Mouse (Mus musculus) embryonic facial prominence, embryonic 13.5 days (tissue): ENCODE data around the gene Evx2. TPM values are rescaled to one million over a fixed set of nuclear protein-coding genes. Genes with fewer than 3 reads are reported as not detected.
A peak's percentile ranks its signal among the peaks of the same experiment; 100 is the strongest.

ENCODE experiments used
- ATAC-seq: fragments of 200-750 bp; cut with Nextera tagmentation; 2 replicates; pipeline ENCODE4 v1.8.0; 2017; ENCODE audit warnings: low read depth; ENCODE audit not compliant: insufficient number of reproducible peaks, insufficient read depth, low FRiP score, low TSS enrichment
- H3K27ac ChIP-seq: fragments of 300-500 bp; sonication (generic); 2 replicates; pipeline ENCODE4 v1.5.1; 2015; ENCODE audit warnings: moderate library complexity, mild to moderate bottlenecking, inconsistent platforms
- H3K27me3 ChIP-seq: fragments of 300-500 bp; sonication (generic); 2 replicates; pipeline ENCODE4 v1.6.1; 2015; ENCODE audit warnings: mild to moderate bottlenecking, inconsistent platforms
- H3K36me3 ChIP-seq: fragments of 300-500 bp; sonication (generic); 2 replicates; pipeline ENCODE4 v1.6.1; 2015; ENCODE audit warnings: mild to moderate bottlenecking, inconsistent platforms
- H3K4me1 ChIP-seq: fragments of 300-500 bp; sonication (generic); 2 replicates; pipeline ENCODE4 v1.6.1; 2015; ENCODE audit warnings: inconsistent platforms
- H3K4me2 ChIP-seq: fragments of 300-500 bp; sonication (generic); 2 replicates; pipeline ENCODE4 v1.6.1; 2015; ENCODE audit warnings: moderate library complexity, mild to moderate bottlenecking, inconsistent platforms
- H3K4me3 ChIP-seq: fragments of 300-500 bp; sonication (generic); 2 replicates; pipeline ENCODE4 v1.5.1; 2015; ENCODE audit warnings: mild to moderate bottlenecking, inconsistent platforms
- H3K9ac ChIP-seq: fragments of 300-500 bp; sonication (generic); 2 replicates; pipeline ENCODE4 v1.6.1; 2015; ENCODE audit warnings: mild to moderate bottlenecking, inconsistent platforms
- H3K9me3 ChIP-seq: fragments of 300-500 bp; sonication (generic); 2 replicates; pipeline ENCODE4 v1.6.1; 2016; ENCODE audit warnings: inconsistent platforms
- WGBS: fragments of 180-500 bp; shearing (Covaris S2); methylation state at CpG from one replicate; pipeline ENCODE4 v1.1.7; 2015; ENCODE audit warnings: mixed read lengths; 5-methylcytosine and 5-hydroxymethylcytosine counted together
- microRNA-seq: library from miRNA; unstranded; fragments of <30 nt; microRNA quantifications from one replicate; pipeline ENCODE4, GENCODE M21; 2016
- polyA plus RNA-seq: library from polyadenylated mRNA; unstranded; fragments of >200 nt; fragmentation: Nextera tagmentation; extraction: Ambion mirVana; gene quantifications from 2 replicates; pipeline ENCODE4 v1.2.1, GENCODE M21; 2015

Evx2 gene
- polyA plus RNA-seq, 1 experiment from 2014 or later = not detected

DNA sequence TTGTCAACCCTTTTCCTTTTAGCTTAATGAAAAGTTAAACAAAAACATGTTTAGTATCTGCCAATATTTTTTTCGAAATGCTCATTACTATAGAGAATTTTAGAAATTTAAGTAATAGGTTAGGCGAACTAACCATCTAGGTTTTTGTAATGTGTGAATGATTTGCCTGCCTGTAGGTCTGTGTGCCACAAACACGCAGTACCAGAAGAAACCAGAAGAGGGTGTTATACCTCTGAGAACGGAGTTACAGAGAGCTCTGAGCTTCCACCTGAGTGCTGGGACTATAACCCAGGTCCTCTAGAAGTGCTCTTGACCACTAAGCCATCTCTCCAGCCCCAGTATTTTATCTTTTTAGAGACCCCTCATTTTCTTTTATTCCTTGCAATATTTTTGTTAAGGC lies 23.9 kb downstream of the Evx2 start:
- H3K9ac ChIP-seq = no peak overlapping the region
- ATAC-seq = no peak
- H3K4me2 ChIP-seq = no peak overlapping the region
- no peak overlapping the region for H3K27ac ChIP-seq
- H3K36me3 ChIP-seq = no peaks in the 10 kb centered on the region
- H3K27me3 ChIP-seq = peaks cover 10% of the 10 kb centered on the region; the same call in 1 of the 2 replicates
- WGBS = 65% methylated on average over 4 of the region's 4 CpGs
- H3K4me1 ChIP-seq = no peaks in the 10 kb centered on the region
- H3K4me3 ChIP-seq = no peak overlapping the region
- no peaks in the 10 kb centered on the region for H3K9me3 ChIP-seq

DNA sequence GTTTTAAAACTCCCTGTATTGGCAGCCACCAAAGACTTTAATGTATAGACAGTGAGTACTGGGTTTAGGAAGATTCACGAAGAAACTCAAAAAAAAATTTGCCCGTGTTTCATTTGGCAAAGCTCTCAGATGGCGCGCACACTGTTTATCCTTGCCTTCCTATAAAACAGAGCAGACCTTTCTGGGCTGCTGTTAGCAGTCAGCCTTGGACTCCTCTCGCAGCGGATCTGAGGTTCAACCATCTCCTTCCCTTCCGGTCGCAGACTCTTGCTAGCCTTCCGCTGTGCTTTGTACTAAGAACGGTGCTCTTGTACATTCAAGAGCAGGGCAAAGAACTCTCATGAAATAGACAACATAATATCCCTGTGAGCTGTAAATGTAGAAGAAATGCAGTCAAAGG lies 39.0 kb downstream of the Evx2 start:
- H3K9ac ChIP-seq = no peak overlapping the region
- no peaks in the 10 kb centered on the region for H3K9me3 ChIP-seq
- no peak overlapping the region for H3K4me2 ChIP-seq
- H3K4me3 ChIP-seq = no peak overlapping the region
- H3K27ac ChIP-seq = 0 out of 2 replicates have a peak overlapping the region, but pooled peaks have one; percentile 12
- ATAC-seq = no peak
- no peaks in the 10 kb centered on the region for H3K27me3 ChIP-seq
- WGBS = 76% methylated on average over 10 of the region's 10 CpGs
- peaks cover 7% of the 10 kb centered on the region for H3K4me1 ChIP-seq
- H3K36me3 ChIP-seq = no peaks in the 10 kb centered on the region

DNA sequence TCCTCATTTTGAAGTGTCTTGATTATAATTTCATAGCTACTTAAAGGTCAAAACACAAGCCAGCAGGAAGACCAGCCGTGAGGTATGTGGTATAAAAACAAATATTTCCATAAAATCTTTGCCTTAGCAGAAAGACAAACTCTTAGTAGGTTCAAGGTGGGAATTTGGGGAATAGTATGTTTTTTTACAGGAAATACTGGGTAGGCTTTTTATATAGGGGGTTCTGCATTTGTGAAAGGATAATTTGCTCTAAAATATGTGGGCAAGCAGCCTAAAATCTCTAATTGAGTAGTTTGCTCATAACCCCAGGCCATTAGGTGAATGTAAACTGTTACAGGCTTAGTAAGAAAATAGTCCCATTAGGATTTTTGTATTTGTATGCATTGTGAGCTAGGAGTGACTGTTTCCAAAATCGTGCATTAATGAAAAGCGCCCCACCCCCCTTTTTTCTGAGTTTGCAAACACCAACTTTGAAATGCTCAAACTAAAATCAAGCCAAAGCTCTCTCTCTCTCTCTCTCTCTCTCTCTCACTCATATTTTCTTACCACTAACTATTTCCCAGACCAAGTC lies 39.6 kb downstream of the Evx2 start:
- no peak overlapping the region for H3K4me3 ChIP-seq

DNA sequence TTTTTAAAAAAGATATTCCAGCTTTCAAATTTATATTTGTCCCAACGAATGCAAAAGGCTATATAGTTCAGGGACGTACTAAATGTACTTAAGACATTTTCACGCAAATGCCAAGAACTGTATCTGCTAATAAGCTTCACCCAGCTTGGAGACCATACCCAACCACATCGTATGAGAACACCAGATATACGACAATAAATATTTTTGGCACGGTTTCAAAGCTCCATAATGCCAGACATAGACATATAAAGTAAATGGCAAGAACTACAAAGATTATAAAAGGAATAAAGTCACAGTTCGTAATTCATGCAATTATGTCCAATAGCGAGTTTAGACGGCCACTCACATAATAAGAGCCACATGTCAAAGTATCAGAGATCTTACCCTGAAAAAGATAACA lies 41.7 kb downstream of the Evx2 start:
- ATAC-seq = no peak
- Histone ChIP-seq H3K27me3 (no peaks in the 10 kb centered on the region), H3K4me2 (no peak overlapping the region), H3K27ac (no peak overlapping the region), H3K4me1 (peaks cover 7% of the 10 kb centered on the region), H3K36me3 (no peaks in the 10 kb centered on the region), H3K9me3 (0 out of 2 replicates have a peak, but pooled peaks cover 3% of the 10 kb centered on the region), H3K4me3 (no peak overlapping the region), H3K9ac (no peak overlapping the region)
- WGBS = 52% methylated on average over 9 of the region's 9 CpGs

More for the DNA sequence above, 39.6 kb downstream of the Evx2 start:
- Histone ChIP-seq H3K4me2 (no peak overlapping the region), H3K27me3 (no peaks in the 10 kb centered on the region), H3K4me1 (peaks cover 7% of the 10 kb centered on the region), H3K9ac (no peak overlapping the region), H3K9me3 (no peaks in the 10 kb centered on the region), H3K36me3 (no peaks in the 10 kb centered on the region), H3K27ac (0 out of 2 replicates have a peak overlapping the region, but pooled peaks have one; percentile 16)
- ATAC-seq = no peak
- WGBS = 67% methylated on average over 3 of the region's 3 CpGs

DNA sequence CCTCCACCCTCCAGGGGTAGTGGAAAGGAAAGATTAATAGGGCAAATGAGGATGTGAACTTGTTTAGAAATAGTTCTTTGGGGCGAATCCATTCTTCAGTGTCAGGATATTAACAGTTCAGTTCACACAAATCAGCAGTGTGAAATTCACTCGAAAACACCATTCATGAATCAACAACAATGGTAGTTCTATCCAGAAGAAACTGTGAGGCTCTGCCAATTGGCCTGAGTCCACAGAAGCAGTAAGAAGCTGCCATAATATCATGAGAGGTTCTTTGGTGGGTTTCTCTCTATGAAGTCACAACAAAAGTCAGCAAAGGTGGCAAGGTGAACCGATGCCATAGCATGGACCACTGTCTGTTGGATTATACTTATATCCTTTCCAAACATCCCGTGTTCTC lies 48.0 kb downstream of the Evx2 start:
- Histone ChIP-seq H3K4me2 (no peak overlapping the region), H3K36me3 (no peaks in the 10 kb centered on the region), H3K9me3 (peaks cover 10% of the 10 kb centered on the region; the same call in 1 of the 2 replicates), H3K4me1 (no peaks in the 10 kb centered on the region), H3K9ac (no peak overlapping the region), H3K4me3 (no peak overlapping the region), H3K27me3 (no peaks in the 10 kb centered on the region), H3K27ac (no peak overlapping the region)
- no peak for ATAC-seq
- 84% methylated on average over 4 of the region's 4 CpGs for WGBS

DNA sequence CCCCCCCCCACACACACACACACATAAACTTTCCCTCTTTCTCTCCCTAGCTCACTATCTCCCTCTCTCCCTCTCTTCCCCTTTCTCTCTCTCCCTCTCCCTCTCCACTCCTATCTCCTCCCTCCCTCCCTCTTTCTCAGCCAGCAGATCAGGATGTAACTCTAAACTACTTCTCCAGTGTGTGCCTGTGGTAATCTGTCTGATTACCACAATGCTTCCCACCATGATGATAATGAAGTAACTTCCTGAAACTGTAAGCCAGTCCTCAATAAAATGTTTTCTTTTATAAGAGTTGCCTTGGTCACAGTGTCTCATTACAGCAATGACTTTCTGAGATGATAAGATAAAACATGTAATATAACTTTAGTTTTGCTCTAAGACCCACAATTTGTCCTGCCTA lies 50.0 kb downstream of the Evx2 start:
- H3K27me3 ChIP-seq = no peaks in the 10 kb centered on the region
- no peak overlapping the region for H3K4me2 ChIP-seq
- no peaks in the 10 kb centered on the region for H3K36me3 ChIP-seq
- peaks cover under 1% of the 10 kb centered on the region; the same call in 1 of the 2 replicates for H3K4me1 ChIP-seq
- no peak overlapping the region for H3K4me3 ChIP-seq
- no peak overlapping the region for H3K9ac ChIP-seq
- no peak for ATAC-seq
- H3K27ac ChIP-seq = no peak overlapping the region
- peaks cover 10% of the 10 kb centered on the region; the same call in 1 of the 2 replicates for H3K9me3 ChIP-seq

DNA sequence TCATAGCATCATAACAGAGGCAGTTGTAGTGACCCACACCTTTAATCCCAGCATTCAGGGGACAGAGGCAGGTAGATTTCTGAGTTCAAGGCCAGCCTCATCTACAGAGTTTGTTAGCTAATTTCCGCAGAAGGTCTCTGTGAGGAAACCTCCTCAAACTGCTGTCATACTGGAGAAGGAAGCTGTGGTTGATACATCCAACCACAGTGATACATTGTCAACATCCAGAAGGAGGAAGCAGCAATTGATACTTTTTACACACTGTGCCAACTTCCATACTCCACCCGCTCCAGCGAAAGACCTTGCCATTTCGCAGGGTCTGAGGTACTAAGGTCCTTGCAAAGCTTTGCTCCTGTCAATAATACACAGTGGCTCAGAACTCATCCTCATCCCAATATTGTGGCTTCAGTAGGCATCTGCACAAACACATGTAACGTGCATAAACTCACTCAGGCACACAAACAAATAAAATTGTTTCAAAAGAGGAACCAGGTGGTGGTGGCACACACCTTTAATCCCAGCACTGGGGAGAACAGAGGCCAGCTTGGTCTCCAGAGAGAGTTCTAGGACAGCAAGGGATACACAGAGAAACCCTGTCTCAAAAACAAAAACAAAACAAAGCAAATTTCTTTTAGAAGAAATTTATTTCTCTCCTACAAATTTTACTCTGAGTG lies 53.1 kb downstream of the Evx2 start:
- Histone ChIP-seq H3K4me1 (peaks cover 10% of the 10 kb centered on the region), H3K4me2 (no peak overlapping the region), H3K36me3 (no peaks in the 10 kb centered on the region), H3K4me3 (no peak overlapping the region), H3K9me3 (no peaks in the 10 kb centered on the region), H3K27ac (no peak overlapping the region), H3K27me3 (no peaks in the 10 kb centered on the region), H3K9ac (no peak overlapping the region)
- ATAC-seq = no peak
- WGBS = 83% methylated on average over 5 of the region's 5 CpGs

DNA sequence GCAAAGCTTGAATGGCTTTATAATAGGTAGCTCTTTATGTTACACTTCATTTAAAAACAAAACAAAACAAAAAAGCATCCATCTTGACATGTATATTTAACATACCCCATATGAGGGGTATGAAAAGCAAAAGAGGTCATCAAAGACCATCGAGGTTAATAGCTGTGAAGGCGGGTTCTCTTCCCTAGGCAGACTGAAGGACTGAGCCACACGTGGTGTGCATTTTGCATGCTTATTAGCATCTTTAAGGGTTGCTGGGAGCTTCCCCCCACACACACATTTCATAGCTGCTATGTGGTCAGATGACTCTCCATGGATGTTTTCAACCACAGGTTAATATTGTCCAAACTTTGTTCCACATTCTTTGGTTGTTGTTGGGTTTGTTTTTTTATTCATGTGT lies 55.3 kb downstream of the Evx2 start:
- H3K27ac ChIP-seq = no peak overlapping the region
- H3K9ac ChIP-seq = no peak overlapping the region
- no peaks in the 10 kb centered on the region for H3K36me3 ChIP-seq
- ATAC-seq = no peak
- H3K9me3 ChIP-seq = no peaks in the 10 kb centered on the region
- H3K4me2 ChIP-seq = no peak overlapping the region
- no peak overlapping the region for H3K4me3 ChIP-seq
- 19% methylated on average over 3 of the region's 3 CpGs for WGBS
- no peaks in the 10 kb centered on the region for H3K27me3 ChIP-seq
- peaks cover 10% of the 10 kb centered on the region for H3K4me1 ChIP-seq

Small RNAs within 50 kb of the gene (microRNA-seq; reads per million reads assigned to microRNA genes)
- gene Gm44463 = not detected

Other genes with a start within 250 kb of the Evx2 start
- gene Lnpk, start 80.1 kb downstream of the Evx2 start, polyA plus RNA-seq = 36.9 and 39.8 TPM in 2 replicates
- gene Hoxd13, start 8.8 kb upstream of the Evx2 start, polyA plus RNA-seq = not detected in 2 replicates
- gene Hoxd12, start 15.5 kb upstream of the Evx2 start, polyA plus RNA-seq = not detected in 2 replicates
- gene Hoxd11, start 20.0 kb upstream of the Evx2 start, polyA plus RNA-seq = not detected in 2 replicates
- 0.14 TPM in 1 of 2 replicates, not detected in the other for gene Hoxd10, start 32.4 kb upstream of the Evx2 start, polyA plus RNA-seq
- 0.80 and 1.4 TPM in 2 replicates for gene Hoxd9, start 38.2 kb upstream of the Evx2 start, polyA plus RNA-seq
- 2.5 and 3.7 TPM in 2 replicates for gene Hoxd8, start 45.1 kb upstream of the Evx2 start, polyA plus RNA-seq
- gene Hoxd3, start 52.4 kb upstream of the Evx2 start, polyA plus RNA-seq = 1.5 and 3.3 TPM in 2 replicates
- gene Hoxd4, start 52.4 kb upstream of the Evx2 start, polyA plus RNA-seq = 0.50 TPM in 1 of 2 replicates, not detected in the other
- gene Gm28230, start 67.2 kb upstream of the Evx2 start, polyA plus RNA-seq = 0.18 TPM in 1 of 2 replicates, not detected in the other
- gene Hoxd1, start 103.4 kb upstream of the Evx2 start, polyA plus RNA-seq = 3.8 and 5.4 TPM in 2 replicates
- gene Mtx2, start 166.2 kb upstream of the Evx2 start, polyA plus RNA-seq = 120 and 131 TPM in 2 replicates